Mouse (Mus musculus): ENCODE measurements around the gene Klf7.
"Not testable (repeated sequence)": the region's sequence is repeated elsewhere in the genome, so short reads cannot be mapped to it uniquely, and the experiment has no call there.

The Klf7 gene

GRCm38 (mm10) chr1:64121559-64122465, at the start of gene Klf7:
TSS of gene Klf7 (minus strand) at chr1:64122282.
- peak; percentile 82 for DNase-seq (ENCODE audit: extremely low read depth, low read depth, low spot score)

GRCm38 (mm10) chr1:64164526-64165062, 42.5 kb upstream of the Klf7 start:
- no peak for DNase-seq (ENCODE audit: extremely low read depth, low read depth, low spot score)

GRCm38 (mm10) chr1:64158766-64159165, 36.7 kb upstream of the Klf7 start:
- no peak for DNase-seq (ENCODE audit: extremely low read depth, low read depth, low spot score)

GRCm38 (mm10) chr1:64149185-64149584, 27.1 kb upstream of the Klf7 start:
- DNase-seq (ENCODE audit: extremely low read depth, low read depth, low spot score) = no peak

- DNase-seq (ENCODE audit: extremely low read depth, low read depth, low spot score) = no peak
These were observed 20.8 kb upstream of the Klf7 start for GRCm38 (mm10) chr1:64142691-64143445.

GRCm38 (mm10) chr1:64134439-64134838, 12.4 kb upstream of the Klf7 start:
- DNase-seq (ENCODE audit: extremely low read depth, low read depth, low spot score) = no peak

GRCm38 (mm10) chr1:64126822-64127221, 4.7 kb upstream of the Klf7 start:
- no peak for DNase-seq (ENCODE audit: extremely low read depth, low read depth, low spot score)

GRCm38 (mm10) chr1:64122466-64122830, 366 bp upstream of the Klf7 start:
- DNase-seq (ENCODE audit: extremely low read depth, low read depth, low spot score) = no peak

GRCm38 (mm10) chr1:64120811-64121515, 1.1 kb downstream of the Klf7 start:
- no peak for DNase-seq (ENCODE audit: extremely low read depth, low read depth, low spot score)

- no peak for DNase-seq (ENCODE audit: extremely low read depth, low read depth, low spot score)
These were observed 1.7 kb downstream of the Klf7 start for GRCm38 (mm10) chr1:64120421-64120810.

- DNase-seq (ENCODE audit: extremely low read depth, low read depth, low spot score) = no peak
These were observed 2.2 kb downstream of the Klf7 start for GRCm38 (mm10) chr1:64119851-64120250.

- no peak for DNase-seq (ENCODE audit: extremely low read depth, low read depth, low spot score)
These were observed 2.7 kb downstream of the Klf7 start for GRCm38 (mm10) chr1:64119358-64119794.

GRCm38 (mm10) chr1:64118285-64119170, 3.6 kb downstream of the Klf7 start:
- DNase-seq (ENCODE audit: extremely low read depth, low read depth, low spot score) = no peak

GRCm38 (mm10) chr1:64117478-64118284, 4.4 kb downstream of the Klf7 start:
- no peak for DNase-seq (ENCODE audit: extremely low read depth, low read depth, low spot score)

- DNase-seq (ENCODE audit: extremely low read depth, low read depth, low spot score) = no peak
These were observed 5.2 kb downstream of the Klf7 start for GRCm38 (mm10) chr1:64116746-64117455.

- no peak for DNase-seq (ENCODE audit: extremely low read depth, low read depth, low spot score)
These were observed 7.5 kb downstream of the Klf7 start for GRCm38 (mm10) chr1:64114579-64114978.

- DNase-seq (ENCODE audit: extremely low read depth, low read depth, low spot score) = not testable (repeated sequence)
These were observed 13.4 kb downstream of the Klf7 start for GRCm38 (mm10) chr1:64108653-64109052.

- DNase-seq (ENCODE audit: extremely low read depth, low read depth, low spot score) = no peak
These were observed 14.6 kb downstream of the Klf7 start for GRCm38 (mm10) chr1:64107526-64107925.

GRCm38 (mm10) chr1:64106127-64106526, 16.0 kb downstream of the Klf7 start:
- no peak for DNase-seq (ENCODE audit: extremely low read depth, low read depth, low spot score)

Measured in fat pad, adult 2 months (tissue).